Mouse (Mus musculus): ENCODE measurements around the gene Cabp4.

GRCm38 (mm10) chr19:4093772-4094171 lies 50.1 kb downstream of the Cabp4 start:
- TF ChIP-seq CTCF (IDR thresholded peaks at IDR 0.05; ENCODE audit: control insufficient read depth, insufficient read depth, low read length) (no peak), POLR2A (IDR thresholded peaks at IDR 0.05; ENCODE audit: borderline replicate concordance, control insufficient read depth, low read depth, low read length) (no peak)
